Mouse (Mus musculus): ENCODE measurements around the gene Gsta4.

DNA sequence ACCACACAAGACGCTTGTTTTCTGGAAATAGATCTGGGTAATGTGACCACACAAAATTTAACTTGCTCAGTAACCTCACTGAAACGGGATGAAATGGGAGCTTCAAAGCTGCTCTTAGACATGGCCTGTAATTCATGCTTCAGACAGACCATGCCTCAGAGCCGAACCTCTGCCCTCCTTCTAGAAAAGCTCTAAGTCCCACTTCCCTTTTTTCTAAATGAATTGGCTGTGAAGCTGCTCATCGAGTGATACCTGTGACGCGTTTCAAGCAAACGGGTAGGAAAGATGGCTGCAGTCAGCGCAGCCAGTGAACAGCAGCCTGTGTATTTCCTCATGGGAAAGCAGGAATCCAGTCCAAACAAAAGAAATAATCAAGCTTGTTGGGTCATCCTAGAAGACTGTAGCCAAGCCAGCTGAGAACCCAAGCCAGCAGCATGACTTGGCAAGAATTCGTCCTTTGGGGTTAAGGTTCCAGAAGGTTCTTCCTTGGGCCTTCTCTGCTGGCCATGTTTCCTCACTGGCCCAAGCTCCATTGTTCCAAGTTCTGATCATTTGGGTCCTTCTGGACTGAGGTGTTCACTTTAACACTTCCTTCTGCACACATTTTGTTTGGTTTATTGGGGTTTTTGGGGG is 44.4 kb upstream of the Gsta4 start:
- TF ChIP-seq CTCF (IDR thresholded peaks at IDR 0.05; ENCODE audit: low read depth, low read length) (no peak), EP300 (IDR thresholded peaks at IDR 0.05; ENCODE audit: insufficient read depth, low read depth, low read length) (no peak), POLR2A (IDR thresholded peaks at IDR 0.05; ENCODE audit: insufficient read depth, low read length) (no peak)
